Mouse (Mus musculus) limb, embryonic 15.5 days (tissue): ENCODE measurements around the gene Cntnap2. TPM values are rescaled to one million over a fixed set of nuclear protein-coding genes. Genes with fewer than 3 reads are reported as not detected.

Experiments
- ATAC-seq: fragments of 200-750 bp; cut with Nextera tagmentation; 2 replicates; pipeline ENCODE4 v1.8.0; 2017; ENCODE audit warnings: low read depth, moderate TSS enrichment; ENCODE audit not compliant: insufficient number of reproducible peaks, low FRiP score, low TSS enrichment
- H3K27ac ChIP-seq: fragments of 300-500 bp; sonication (generic); 2 replicates; pipeline ENCODE4 v1.5.1; 2015; ENCODE audit warnings: moderate library complexity, mild to moderate bottlenecking, inconsistent platforms
- H3K27me3 ChIP-seq: fragments of 300-500 bp; sonication (generic); 2 replicates; pipeline ENCODE4 v1.6.1; 2015; ENCODE audit warnings: inconsistent platforms
- H3K36me3 ChIP-seq: fragments of 300-500 bp; sonication (generic); 2 replicates; pipeline ENCODE4 v1.6.1; 2015; ENCODE audit warnings: inconsistent platforms
- H3K4me1 ChIP-seq: fragments of 300-500 bp; sonication (generic); 2 replicates; pipeline ENCODE4 v1.6.1; 2015; ENCODE audit warnings: inconsistent platforms
- H3K4me2 ChIP-seq: fragments of 300-500 bp; sonication (generic); 2 replicates; pipeline ENCODE4 v1.6.1; 2015; ENCODE audit warnings: mild to moderate bottlenecking, inconsistent platforms
- H3K4me3 ChIP-seq: fragments of 300-500 bp; sonication (generic); 2 replicates; pipeline ENCODE4 v1.5.1; 2015; ENCODE audit warnings: mild to moderate bottlenecking, inconsistent platforms
- H3K9ac ChIP-seq: fragments of 300-500 bp; sonication (generic); 2 replicates; pipeline ENCODE4 v1.6.1; 2015; ENCODE audit warnings: inconsistent platforms
- H3K9me3 ChIP-seq: fragments of 300-500 bp; sonication (generic); 2 replicates; pipeline ENCODE4 v1.6.1; 2016; ENCODE audit warnings: inconsistent platforms
- WGBS: fragments of 180-500 bp; shearing (Covaris S2); methylation state at CpG from one replicate; pipeline ENCODE4 v1.1.7; 2015; 5-methylcytosine and 5-hydroxymethylcytosine counted together
- polyA plus RNA-seq: library from polyadenylated mRNA; unstranded; fragments of >200 nt; fragmentation: Nextera tagmentation; extraction: Ambion mirVana; gene quantifications from 2 replicates; pipeline ENCODE4 v1.2.1, GENCODE M21; 2015

Cntnap2 gene
- polyA plus RNA-seq, 1 experiment from 2014 or later, result 1.9 TPM

GRCm38 (mm10) chr6:47343245-47343644 is 2284.1 kb downstream of the Cntnap2 start:
- no peak overlapping the region for H3K9ac ChIP-seq
- ATAC-seq, result no peak
- no peak overlapping the region for H3K27ac ChIP-seq
- no peaks in the 10 kb centered on the region for H3K36me3 ChIP-seq
- 67% methylated on average over 1 of the region's 1 CpGs for WGBS
- no peak overlapping the region for H3K4me2 ChIP-seq
- H3K9me3 ChIP-seq, result no peaks in the 10 kb centered on the region
- no peaks in the 10 kb centered on the region for H3K4me1 ChIP-seq
- H3K4me3 ChIP-seq, result no peak overlapping the region
- no peaks in the 10 kb centered on the region; the same call in 1 of the 2 replicates for H3K27me3 ChIP-seq

GRCm38 (mm10) chr6:47344696-47345095 is 2285.5 kb downstream of the Cntnap2 start:
- Histone ChIP-seq H3K27ac (no peak overlapping the region), H3K4me3 (no peak overlapping the region), H3K36me3 (no peaks in the 10 kb centered on the region), H3K4me1 (no peaks in the 10 kb centered on the region), H3K9me3 (no peaks in the 10 kb centered on the region), H3K9ac (no peak overlapping the region), H3K27me3 (no peaks in the 10 kb centered on the region; the same call in 1 of the 2 replicates), H3K4me2 (no peak overlapping the region)
- WGBS, result 66% methylated on average over 3 of the region's 3 CpGs
- ATAC-seq, result no peak

- 78% methylated on average over 8 of the region's 8 CpGs for WGBS
- Histone ChIP-seq H3K4me3 (no peak overlapping the region), H3K4me2 (no peak overlapping the region), H3K36me3 (no peaks in the 10 kb centered on the region), H3K27ac (no peak overlapping the region), H3K4me1 (no peaks in the 10 kb centered on the region), H3K27me3 (no peaks in the 10 kb centered on the region; the same call in 1 of the 2 replicates), H3K9me3 (no peaks in the 10 kb centered on the region), H3K9ac (no peak overlapping the region)
- no peak for ATAC-seq
Observed at GRCm38 (mm10) chr6:47350100-47350690, 2291.0 kb downstream of the Cntnap2 start.
